Mouse (Mus musculus) kidney, adult 2 months (tissue): ENCODE results near the gene Enpp1.

Experiments
- CTCF ChIP-seq: fragments of 200-500 bp; conservative IDR thresholded peaks from 2 replicates; pipeline ENCODE4 v1.5.1; 2011; ENCODE audit warnings: low read depth, mild to moderate bottlenecking, control low read depth, low read length, moderate library complexity, mixed read lengths; ENCODE audit not compliant: insufficient read depth, insufficient read length
- POLR2A ChIP-seq: fragments of 200-500 bp; IDR thresholded peaks from one replicate; pipeline ENCODE4 v1.6.1; 2011; ENCODE audit warnings: low read depth, low read length, control low read depth

GRCm38 (mm10) chr10:24718058-24718457, 6.1 kb upstream of the Enpp1 start:
- TF ChIP-seq POLR2A (no peak), CTCF (no peak)
